Mouse (Mus musculus) limb, embryonic 11.5 days (tissue): Measurements from ENCODE around the gene Lats2. TPM values are rescaled to one million over a fixed set of nuclear protein-coding genes. Genes with fewer than 3 reads are reported as not detected.
"Not testable (repeated sequence)": the region's sequence is repeated elsewhere in the genome, so short reads cannot be mapped to it uniquely, and the experiment has no call there.

Experiments used
- ATAC-seq: fragments of 200-750 bp; cut with Nextera tagmentation; 2 replicates; pipeline ENCODE4 v1.8.0; 2017; ENCODE audit warnings: low read depth; ENCODE audit not compliant: insufficient number of reproducible peaks, low FRiP score, low TSS enrichment
- DNase-seq: peaks from one replicate; pipeline ENCODE4 v3.0.0-alpha.2; 2015; ENCODE audit warnings: low spot score
- H3K27ac ChIP-seq: fragments of 300-500 bp; sonication (generic); replicated peaks from 2 replicates; pipeline ENCODE4 v1.5.1; 2014; ENCODE audit warnings: low read depth, mild to moderate bottlenecking, low read length
- H3K27me3 ChIP-seq: fragments of 300-500 bp; sonication (generic); 2 replicates; pipeline ENCODE4 v1.6.1; 2014; ENCODE audit warnings: mild to moderate bottlenecking, low read length, mixed read lengths; ENCODE audit not compliant: control insufficient read depth, insufficient read depth
- H3K36me3 ChIP-seq: fragments of 300-500 bp; sonication (generic); 2 replicates; pipeline ENCODE4 v1.6.1; 2014; ENCODE audit warnings: mild to moderate bottlenecking, low read length, moderate library complexity, mixed read lengths; ENCODE audit not compliant: control insufficient read depth, insufficient read depth
- H3K4me1 ChIP-seq: fragments of 300-500 bp; sonication (generic); 2 replicates; pipeline ENCODE4 v1.6.1; 2014; ENCODE audit warnings: low read length, mixed read lengths; ENCODE audit not compliant: control insufficient read depth, insufficient read depth
- H3K4me2 ChIP-seq: fragments of 300-500 bp; sonication (generic); 2 replicates; pipeline ENCODE4 v1.6.1; 2014; ENCODE audit warnings: low read depth, mild to moderate bottlenecking, moderate library complexity; ENCODE audit not compliant: severe bottlenecking
- H3K4me3 ChIP-seq: fragments of 300-500 bp; sonication (generic); 2 replicates; pipeline ENCODE4 v1.5.1; 2014; ENCODE audit warnings: low read depth, low read length
- H3K9ac ChIP-seq: fragments of 300-500 bp; sonication (generic); 2 replicates; pipeline ENCODE4 v1.6.1; 2014; ENCODE audit warnings: mild to moderate bottlenecking, low read length
- H3K9me3 ChIP-seq: fragments of 300-500 bp; sonication (generic); 2 replicates; pipeline ENCODE4 v1.6.1; 2016; ENCODE audit warnings: low read length; ENCODE audit not compliant: control insufficient read depth
- WGBS: fragments of 180-500 bp; shearing (Covaris S2); extraction: QIAGEN DNeasy Blood & Tissue Kit; methylation state at CpG from one replicate; pipeline ENCODE4 v1.1.7; 2014; 5-methylcytosine and 5-hydroxymethylcytosine counted together
- polyA plus RNA-seq: library from polyadenylated mRNA; unstranded; fragments of >200 nt; fragmentation: Nextera tagmentation; extraction: Ambion mirVana; gene quantifications from 2 replicates; pipeline ENCODE4 v1.2.1, GENCODE M21; 2014

Lats2 gene
- polyA plus RNA-seq, 1 experiment from 2014 or later: 19.4 TPM

- H3K4me2 ChIP-seq: no peak overlapping the region
- no peaks in the 10 kb centered on the region for H3K36me3 ChIP-seq
- DNase-seq (no peak), ATAC-seq (no peak)
- H3K4me1 ChIP-seq: no peaks in the 10 kb centered on the region
- H3K9ac ChIP-seq: no peak overlapping the region
- no peaks in the 10 kb centered on the region for H3K27me3 ChIP-seq
- H3K9me3 ChIP-seq: no peaks in the 10 kb centered on the region
- no peak overlapping the region for H3K27ac ChIP-seq
- H3K4me3 ChIP-seq: no peak overlapping the region
- WGBS: 82% methylated on average over 6 of the region's 6 CpGs
Observed at GRCm38 (mm10) chr14:57772157-57772815, 14.1 kb upstream of the Lats2 start.

- no peaks in the 10 kb centered on the region for H3K27me3 ChIP-seq
- no peak overlapping the region for H3K4me2 ChIP-seq
- H3K9me3 ChIP-seq: no peaks in the 10 kb centered on the region
- DNase-seq (no peak), ATAC-seq (no peak)
- 93% methylated on average over 5 of the region's 5 CpGs for WGBS
- no peak overlapping the region for H3K27ac ChIP-seq
- H3K4me3 ChIP-seq: no peak overlapping the region
- no peak overlapping the region for H3K9ac ChIP-seq
- H3K36me3 ChIP-seq: no peaks in the 10 kb centered on the region
- H3K4me1 ChIP-seq: no peaks in the 10 kb centered on the region
Observed at GRCm38 (mm10) chr14:57769102-57769501, 10.9 kb upstream of the Lats2 start.

- Histone ChIP-seq H3K4me1 (no peaks in the 10 kb centered on the region), H3K9ac (no peak overlapping the region), H3K4me2 (no peak overlapping the region), H3K27me3 (no peaks in the 10 kb centered on the region), H3K27ac (no peak overlapping the region), H3K9me3 (no peaks in the 10 kb centered on the region), H3K36me3 (no peaks in the 10 kb centered on the region), H3K4me3 (no peak overlapping the region)
- 81% methylated on average over 10 of the region's 10 CpGs for WGBS
- DNase-seq (no peak), ATAC-seq (no peak)
Observed at GRCm38 (mm10) chr14:57760447-57761412, 2.5 kb upstream of the Lats2 start.

GRCm38 (mm10) chr14:57756094-57756493, 2.1 kb downstream of the Lats2 start:
- H3K4me2 ChIP-seq: no peak overlapping the region
- no peaks in the 10 kb centered on the region for H3K9me3 ChIP-seq
- no peak overlapping the region for H3K4me3 ChIP-seq
- no peak overlapping the region for H3K9ac ChIP-seq
- DNase-seq (no peak), ATAC-seq (no peak)
- no peaks in the 10 kb centered on the region for H3K36me3 ChIP-seq
- H3K4me1 ChIP-seq: no peaks in the 10 kb centered on the region
- WGBS: 78% methylated on average over 4 of the region's 4 CpGs
- no peaks in the 10 kb centered on the region for H3K27me3 ChIP-seq
- H3K27ac ChIP-seq: no peak overlapping the region

- Histone ChIP-seq H3K27me3 (no peaks in the 10 kb centered on the region), H3K9ac (no peak overlapping the region), H3K27ac (no peak overlapping the region), H3K4me1 (no peaks in the 10 kb centered on the region), H3K4me3 (no peak overlapping the region), H3K36me3 (no peaks in the 10 kb centered on the region), H3K4me2 (no peak overlapping the region), H3K9me3 (no peaks in the 10 kb centered on the region)
- ATAC-seq (no peak), DNase-seq (no peak)
- 90% methylated on average over 2 of the region's 2 CpGs for WGBS
Observed at GRCm38 (mm10) chr14:57755661-57756060, 2.5 kb downstream of the Lats2 start.

GRCm38 (mm10) chr14:57753351-57753992, 4.7 kb downstream of the Lats2 start:
- DNase-seq (no peak), ATAC-seq (no peak)
- Histone ChIP-seq H3K4me1 (no peaks in the 10 kb centered on the region), H3K9me3 (no peaks in the 10 kb centered on the region), H3K4me3 (no peak overlapping the region), H3K27me3 (no peaks in the 10 kb centered on the region), H3K4me2 (no peak overlapping the region), H3K27ac (no peak overlapping the region), H3K36me3 (no peaks in the 10 kb centered on the region), H3K9ac (no peak overlapping the region)
- 42% methylated on average over 9 of the region's 9 CpGs for WGBS

- H3K4me2 ChIP-seq, H3K27ac ChIP-seq, H3K4me1 ChIP-seq, DNase-seq, H3K4me3 ChIP-seq, H3K9ac ChIP-seq, ATAC-seq, H3K27me3 ChIP-seq, H3K36me3 ChIP-seq, H3K9me3 ChIP-seq: not testable (repeated sequence)
Observed at GRCm38 (mm10) chr14:57751006-57751405, 7.2 kb downstream of the Lats2 start.

GRCm38 (mm10) chr14:57749501-57749900, 8.7 kb downstream of the Lats2 start:
- H3K4me3 ChIP-seq: no peak overlapping the region
- H3K4me2 ChIP-seq: no peak overlapping the region
- 52% methylated on average over 2 of the region's 2 CpGs for WGBS
- no peaks in the 10 kb centered on the region for H3K4me1 ChIP-seq
- H3K36me3 ChIP-seq: no peaks in the 10 kb centered on the region
- no peak overlapping the region for H3K27ac ChIP-seq
- H3K27me3 ChIP-seq: no peaks in the 10 kb centered on the region
- DNase-seq (no peak), ATAC-seq (no peak)
- no peak overlapping the region for H3K9ac ChIP-seq
- H3K9me3 ChIP-seq: no peaks in the 10 kb centered on the region
